Mouse (Mus musculus) lung, postnatal 36 days (tissue): ENCODE measurements around the gene Carnmt1.
A peak's percentile ranks its signal among the peaks of the same experiment; 100 is the strongest.

ENCODE experiments used
- DNase-seq: peaks from one replicate; pipeline ENCODE4 v3.0.0; 2022; ENCODE audit warnings: mixed read lengths

Gene Carnmt1

GRCm38 (mm10) chr19:18670608-18671007 lies at the start of gene Carnmt1:
TSS of gene Carnmt1 (plus strand) at chr19:18670764.
- DNase-seq = peak; percentile 99

DNA sequence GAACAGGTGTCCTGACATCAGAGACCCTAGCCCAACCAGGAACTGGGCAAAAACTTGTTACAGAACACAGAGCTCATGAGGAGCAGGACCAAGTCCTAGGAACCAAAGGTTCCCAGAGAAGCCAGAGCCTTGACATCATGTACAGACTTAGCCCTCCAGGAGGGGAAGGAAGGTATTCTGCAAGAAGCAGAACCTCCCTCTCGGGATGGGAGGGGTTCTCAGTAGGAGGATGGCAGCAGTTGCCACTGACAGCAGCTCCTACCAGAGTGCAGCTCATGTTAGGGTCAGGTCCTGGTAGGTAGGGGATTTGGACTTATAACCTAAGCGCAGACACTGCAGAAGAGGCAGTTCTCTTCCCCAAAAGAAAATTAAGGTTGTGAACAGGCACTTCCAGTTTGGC lies 46.7 kb upstream of the Carnmt1 start:
- DNase-seq = no peak

- no peak for DNase-seq
Measured at GRCm38 (mm10) chr19:18629589-18629988, 41.0 kb upstream of the Carnmt1 start.

DNA sequence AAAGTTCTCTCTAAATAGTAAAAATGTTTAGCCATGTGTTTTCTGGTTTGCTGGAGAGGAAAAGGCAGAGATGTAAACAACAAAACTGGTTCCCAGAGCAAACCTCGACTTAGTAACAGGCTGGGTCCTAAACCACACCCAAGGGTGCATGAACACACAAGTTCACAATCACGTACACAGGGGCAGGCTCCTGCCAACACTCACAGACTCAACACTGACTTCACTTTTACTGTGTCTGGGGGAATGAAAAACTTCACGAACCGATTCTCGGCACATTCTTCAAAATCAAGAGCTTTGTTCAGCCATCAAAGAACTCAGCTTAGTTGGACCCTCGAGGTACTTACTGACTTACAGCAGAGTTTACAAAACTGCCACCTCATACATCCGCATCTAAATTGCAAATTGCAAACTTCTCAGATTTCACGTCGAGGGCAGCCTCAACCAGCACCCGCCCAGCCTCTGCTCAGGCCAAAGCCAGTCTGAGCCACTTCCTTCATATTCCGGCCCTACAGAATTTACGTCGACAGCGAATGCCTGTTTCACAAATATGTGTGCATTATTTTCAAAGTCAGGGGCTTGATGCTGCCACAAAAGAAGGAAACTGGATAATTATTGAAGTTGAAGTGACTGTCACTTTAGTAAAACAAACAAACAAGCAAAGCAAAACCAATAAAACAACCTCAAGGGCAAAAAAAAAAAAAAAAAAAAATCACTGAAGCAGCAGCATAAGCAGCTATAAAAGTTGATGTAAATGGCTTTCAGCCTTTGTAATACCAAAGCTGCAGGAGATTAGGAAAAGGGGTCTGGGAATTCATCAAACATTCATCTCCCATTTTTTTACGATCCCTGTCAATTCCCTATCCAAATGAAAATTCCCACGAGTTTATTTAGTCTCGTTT lies 40.1 kb upstream of the Carnmt1 start:
- DNase-seq = peak; percentile 69

GRCm38 (mm10) chr19:18631161-18631643 lies 39.4 kb upstream of the Carnmt1 start:
- DNase-seq = peak; percentile 77

DNA sequence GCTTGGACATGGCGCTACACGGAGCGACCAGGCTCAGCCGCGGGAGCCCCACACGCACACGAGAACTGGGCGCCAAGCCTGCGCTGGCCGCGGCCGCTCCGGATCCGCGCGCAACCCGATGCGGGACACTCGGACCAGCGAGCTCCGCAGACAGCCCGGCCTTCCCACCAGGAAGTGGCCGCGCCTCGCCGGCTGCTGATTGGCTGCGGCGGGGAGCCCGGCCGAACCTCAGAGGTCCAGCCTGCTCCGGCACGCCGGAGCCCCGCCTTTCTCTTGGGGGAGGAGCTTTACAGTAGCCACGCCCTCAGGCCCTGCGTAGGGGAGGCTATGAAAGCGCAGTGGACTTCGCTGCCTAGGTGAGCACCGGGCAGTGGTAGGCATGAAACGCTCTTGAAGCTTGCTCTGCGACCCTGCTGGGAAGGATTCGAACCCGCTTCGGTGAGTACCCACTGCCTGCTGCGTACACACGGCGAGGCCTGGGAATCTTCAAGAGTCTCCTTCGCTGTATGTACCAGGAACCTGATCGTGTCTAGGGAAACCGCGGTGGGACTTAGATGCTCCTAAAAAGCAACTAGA lies 38.8 kb upstream of the Carnmt1 start, which contains the start of the genes Ostf1 and Nmrk1:
Gene Ostf1, minus strand, starts transcription at position 180 of the 576 bp plus-strand sequence.
Gene Nmrk1, plus strand, starts transcription at position 307 of the 576 bp plus-strand sequence.
- DNase-seq = peak; percentile 98

DNA sequence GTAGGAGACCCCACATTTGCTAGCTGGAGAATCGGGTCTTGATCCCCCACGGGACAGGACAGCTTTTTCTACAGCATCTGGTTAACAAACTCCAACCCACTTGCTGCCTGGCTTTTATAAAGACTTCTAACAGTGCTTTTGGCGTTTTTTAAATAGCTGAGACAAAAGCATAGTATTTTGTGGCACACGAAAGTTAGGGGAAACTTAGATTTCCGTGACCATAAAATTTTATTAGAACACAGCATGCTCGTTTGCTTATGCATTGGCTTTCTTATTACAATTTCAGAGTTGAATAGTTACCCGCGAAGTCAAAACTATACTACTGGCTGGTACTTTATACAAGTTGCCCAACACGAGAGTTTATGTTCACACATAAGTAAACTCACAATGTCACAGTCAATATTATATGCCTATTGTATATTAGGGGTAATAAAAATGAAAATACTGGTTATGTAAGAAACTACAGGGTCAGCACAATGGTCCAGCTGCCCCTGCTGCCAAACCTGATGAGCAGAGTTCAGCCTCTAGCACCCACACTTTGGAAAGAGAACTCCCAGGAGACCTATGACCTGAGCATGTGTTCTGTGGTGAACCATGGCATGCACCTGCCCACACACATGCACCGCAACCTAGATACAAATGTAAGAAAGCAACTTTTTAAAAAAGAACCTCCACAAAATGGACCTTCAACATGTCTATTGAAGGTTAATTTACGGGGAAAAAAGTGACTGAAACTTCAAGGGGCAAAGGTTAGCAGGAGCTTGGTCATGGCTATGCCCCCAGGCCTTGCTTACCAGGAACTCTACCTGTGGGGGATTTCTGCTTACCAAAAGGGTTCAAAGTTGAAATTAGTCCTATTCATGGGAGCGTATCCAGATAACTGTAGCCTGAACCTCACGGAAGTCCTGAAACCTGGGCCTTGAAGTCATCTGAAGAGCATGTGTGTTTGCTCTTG lies 38.1 kb upstream of the Carnmt1 start:
- no peak for DNase-seq

DNA sequence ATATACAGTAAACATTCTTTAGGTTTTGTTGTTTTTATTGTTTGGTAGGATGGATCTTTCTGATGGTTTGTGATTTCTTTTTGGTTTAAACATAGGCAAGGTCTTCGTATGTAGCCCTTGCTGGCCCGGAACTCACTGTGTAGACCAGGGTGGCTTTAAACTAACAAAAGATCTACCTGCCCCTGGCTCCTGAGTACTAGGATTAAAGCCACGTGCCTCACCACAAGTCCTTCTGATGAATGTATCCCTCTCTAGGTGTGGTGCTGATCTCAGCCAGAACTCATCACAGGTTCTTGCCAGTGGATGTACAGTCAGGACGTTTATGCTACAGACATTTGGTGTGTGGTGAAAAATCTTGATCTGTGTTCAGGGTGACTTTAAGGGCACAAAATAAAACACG lies 32.6 kb upstream of the Carnmt1 start:
- DNase-seq = no peak

GRCm38 (mm10) chr19:18638949-18639348 lies 31.6 kb upstream of the Carnmt1 start:
- DNase-seq = no peak

DNA sequence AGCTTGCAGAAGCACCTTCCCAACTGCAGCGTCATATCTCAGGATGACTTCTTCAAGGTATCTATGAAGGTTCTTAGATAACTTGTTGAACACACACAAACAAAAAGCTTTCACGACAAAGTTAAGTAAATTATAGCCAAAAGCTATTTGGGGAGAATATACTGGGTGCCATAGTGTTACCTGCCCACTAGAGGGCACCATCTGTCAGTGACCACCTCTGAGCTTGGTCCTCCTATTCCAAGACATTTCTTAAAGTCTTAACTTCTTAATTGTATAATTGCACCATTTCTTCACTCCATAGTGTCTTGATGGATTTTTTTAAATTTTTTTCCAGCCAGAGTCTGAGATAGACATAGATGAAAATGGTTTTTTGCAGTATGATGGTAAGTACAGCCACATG lies 31.0 kb upstream of the Carnmt1 start:
- DNase-seq = no peak

GRCm38 (mm10) chr19:18641001-18641400 lies 29.6 kb upstream of the Carnmt1 start:
- no peak for DNase-seq

- no peak for DNase-seq
Measured at GRCm38 (mm10) chr19:18643411-18643810, 27.2 kb upstream of the Carnmt1 start.

- DNase-seq = no peak
Measured at GRCm38 (mm10) chr19:18644084-18644483, 26.5 kb upstream of the Carnmt1 start.

- DNase-seq = no peak
Measured at GRCm38 (mm10) chr19:18646397-18646796, 24.2 kb upstream of the Carnmt1 start.

GRCm38 (mm10) chr19:18646853-18647420 lies 23.6 kb upstream of the Carnmt1 start:
- DNase-seq = no peak

DNA sequence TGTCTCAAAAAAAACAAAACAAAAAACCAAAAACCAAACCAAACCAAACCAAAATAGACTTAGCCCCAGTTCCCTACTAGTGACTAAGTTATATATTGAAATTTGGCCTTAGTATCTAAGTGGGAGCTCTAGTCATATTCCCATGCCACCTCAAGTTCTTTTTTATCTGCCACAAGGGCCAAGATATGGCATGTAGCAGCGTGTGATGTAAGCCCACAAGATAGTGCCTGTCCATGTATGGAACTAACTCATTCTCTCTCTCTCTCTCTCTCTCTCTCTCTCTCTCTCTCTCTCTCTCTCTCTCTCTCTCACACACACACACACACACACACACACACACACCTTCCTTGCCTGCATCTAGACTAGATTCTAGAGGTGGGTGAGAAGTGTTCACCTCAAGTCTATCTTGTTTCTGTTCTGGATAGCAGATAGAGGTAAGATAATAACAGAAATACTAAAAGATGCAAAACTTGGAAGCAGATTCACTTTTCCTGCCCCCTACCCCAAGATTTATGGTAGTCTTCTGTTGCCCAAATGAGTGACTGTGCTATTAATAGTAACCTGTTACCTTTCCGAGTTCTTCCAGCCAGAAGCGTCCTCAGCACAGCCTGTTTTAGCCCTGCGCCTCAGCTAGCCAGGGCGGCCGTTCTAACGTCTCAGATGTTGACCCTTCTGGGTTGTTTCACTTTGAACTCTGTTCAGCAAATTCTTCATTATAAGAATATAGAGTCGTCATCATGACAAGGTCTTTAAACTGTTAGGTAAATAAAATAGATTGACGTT lies 22.6 kb upstream of the Carnmt1 start:
- no peak for DNase-seq

DNA sequence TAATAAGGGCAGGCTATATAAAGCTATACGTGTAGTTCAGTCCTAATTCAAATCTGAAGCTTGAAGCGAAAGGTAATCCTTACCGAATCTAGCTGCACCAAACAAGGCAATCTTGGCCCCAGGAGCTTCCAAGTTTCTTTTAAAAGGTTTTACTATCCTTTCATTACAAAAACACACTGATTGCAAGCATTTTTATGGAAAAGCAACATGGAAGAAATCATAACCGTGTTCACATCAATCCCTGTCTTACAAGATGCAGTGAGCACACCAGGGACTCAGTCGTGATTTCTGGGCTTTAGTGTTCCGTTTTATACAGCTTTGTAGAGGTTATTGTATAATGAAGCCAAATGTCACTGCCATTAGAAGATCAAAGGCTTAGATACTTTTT lies 22.0 kb upstream of the Carnmt1 start:
- DNase-seq = no peak

GRCm38 (mm10) chr19:18649955-18650354 lies 20.6 kb upstream of the Carnmt1 start:
- DNase-seq = no peak

GRCm38 (mm10) chr19:18650473-18650872 lies 20.1 kb upstream of the Carnmt1 start:
- DNase-seq = no peak

DNA sequence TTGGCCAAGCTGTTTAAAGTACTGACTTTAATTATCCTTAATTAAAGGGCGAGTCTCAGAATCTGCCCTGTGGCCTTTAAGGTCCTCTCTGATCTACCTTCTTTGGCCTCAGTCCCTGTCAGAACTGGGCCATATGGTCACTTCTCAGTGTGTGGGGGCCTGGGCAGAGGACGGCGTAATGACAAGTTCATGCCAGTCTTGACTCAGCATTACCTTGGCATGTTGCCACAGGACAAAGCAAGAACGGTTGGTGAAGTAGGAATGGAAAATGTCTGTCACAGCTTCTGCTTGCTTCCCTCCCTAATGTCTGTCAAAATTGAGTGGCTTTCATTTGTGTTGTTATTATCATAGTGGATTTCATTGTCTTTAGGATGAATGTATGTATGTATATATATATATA lies 18.0 kb upstream of the Carnmt1 start:
- DNase-seq = no peak

DNA sequence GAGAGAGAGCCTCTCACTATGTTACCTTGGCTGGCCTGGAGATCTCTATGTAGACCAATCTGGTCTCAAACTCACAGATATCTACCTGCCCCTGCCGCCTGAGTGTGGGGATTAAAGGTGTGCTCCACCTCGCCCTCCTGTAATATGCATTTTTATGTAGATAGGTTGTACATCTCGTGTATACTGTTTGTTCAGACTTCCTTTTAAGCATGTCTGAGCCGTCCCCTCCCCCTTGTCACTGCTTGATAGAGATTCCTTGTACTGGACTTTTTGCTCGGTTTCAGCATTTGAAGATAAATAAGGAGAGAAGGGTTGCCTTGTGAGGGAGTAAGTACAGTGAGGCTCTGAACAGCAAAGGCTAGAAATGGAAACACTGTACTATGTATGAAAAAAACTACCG lies 17.5 kb upstream of the Carnmt1 start:
- no peak for DNase-seq

DNA sequence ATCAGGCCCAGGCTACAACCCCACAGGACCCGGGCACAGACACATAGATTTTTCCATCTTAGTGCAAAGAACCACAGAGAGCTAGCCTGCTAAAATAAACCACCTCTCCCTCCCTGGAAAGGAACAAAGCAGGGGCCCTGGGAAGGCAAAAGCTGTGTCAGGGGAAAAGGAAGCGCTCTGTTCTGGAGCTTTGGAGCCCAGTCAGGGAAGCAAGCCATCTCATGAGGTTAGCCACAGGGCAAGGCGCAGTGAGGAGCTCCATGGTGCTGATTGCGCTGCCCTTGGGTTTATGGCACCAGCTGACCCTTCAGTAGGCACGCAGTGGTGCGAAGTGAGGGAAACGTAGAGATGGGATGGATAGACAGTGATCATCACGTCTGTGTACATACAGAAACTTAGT lies 16.2 kb upstream of the Carnmt1 start:
- DNase-seq = no peak
